Mouse (Mus musculus) ES-CJ7 (cell line): ENCODE data around the gene Sprr2f.

Source experiments
- DNase-seq: peaks from one replicate; pipeline ENCODE4 v3.0.0; 2011; ENCODE audit warnings: low read depth, low spot score

Sprr2f gene

GRCm38 (mm10) chr3:92364887-92365286 is at the start of gene Sprr2f:
Sprr2f (plus strand) TSS chr3:92365187.
- no peak for DNase-seq

GRCm38 (mm10) chr3:92316320-92316719 is 48.7 kb upstream of the Sprr2f start, which contains the start of gene Sprr2b:
Sprr2b (plus strand) TSS chr3:92316620.
- peak; percentile 3 for DNase-seq

- DNase-seq: no peak
Measured at GRCm38 (mm10) chr3:92317384-92317783, 47.6 kb upstream of the Sprr2f start.

GRCm38 (mm10) chr3:92336278-92336677 is 28.7 kb upstream of the Sprr2f start:
- no peak for DNase-seq

GRCm38 (mm10) chr3:92338840-92339239 is 26.1 kb upstream of the Sprr2f start, which contains the start of gene Sprr2d:
Sprr2d (plus strand) TSS chr3:92339140.
- no peak for DNase-seq

- DNase-seq: no peak
Measured at GRCm38 (mm10) chr3:92351843-92352242, 13.1 kb upstream of the Sprr2f start, which contains the start of gene Sprr2e. Sprr2e (plus strand) TSS chr3:92352143.

- DNase-seq: no peak
Measured at GRCm38 (mm10) chr3:92361619-92362018, 3.4 kb upstream of the Sprr2f start.

GRCm38 (mm10) chr3:92373613-92374012 is 8.6 kb downstream of the Sprr2f start:
- no peak for DNase-seq

GRCm38 (mm10) chr3:92385385-92385784 is 20.4 kb downstream of the Sprr2f start, which contains the start of gene Sprr2h:
Sprr2h (plus strand) TSS chr3:92385685.
- DNase-seq: no peak

GRCm38 (mm10) chr3:92394301-92394700 is 29.3 kb downstream of the Sprr2f start:
- no peak for DNase-seq

GRCm38 (mm10) chr3:92407691-92408090 is 42.7 kb downstream of the Sprr2f start, which contains the start of gene Sprr2i:
Sprr2i (plus strand) TSS chr3:92407991.
- no peak for DNase-seq
